ENCODE assay signal across 22 mouse cellular contexts in genomic region chr15:85519438-85519837, GRCm38 (mm10). TPM values are rescaled to one million over a fixed set of nuclear protein-coding genes. Genes with fewer than 3 reads are reported as not detected.
A peak's percentile ranks its signal among the peaks of the same experiment; 100 is the strongest.
DNase-seq lines count a peak whose midpoint lies in the region; ATAC-seq and TF ChIP-seq lines count a peak whose summit lies in the region.
"Had no signal": no experiment of that assay in that cellular context is flagged by ENCODE, and none has a peak within 500 bp of the region (broad histone marks: within the 10 kb centered on the region; RNA-seq: fewer than 3 reads in every experiment).

No protein-coding gene starts in this region.

- 49% methylated on average over 4 of the region's 4 CpGs for WGBS in intestine, embryonic 14.5 days
- WGBS in intestine, postnatal 0 days = 47% methylated on average over 4 of the region's 4 CpGs
- 44% methylated on average over 4 of the region's 4 CpGs for WGBS in lung, embryonic 16.5 days
- 54% methylated on average over 4 of the region's 4 CpGs for WGBS in lung, adult 2 months
- WGBS in embryonic facial prominence, embryonic 11.5 days = 51% methylated on average over 4 of the region's 4 CpGs
- 56% methylated on average over 4 of the region's 4 CpGs for WGBS in limb, embryonic 14.5 days
- WGBS in neural tube, embryonic 15.5 days = 66% methylated on average over 4 of the region's 4 CpGs

- H3K4me1 ChIP-seq in intestine, embryonic 14.5 days (replicated peaks; ENCODE audit: control insufficient read depth, insufficient read depth, low read length) = peaks cover 12% of the 10 kb centered on the region
- 0 out of 2 replicates have a peak, but pooled peaks cover 6% of the 10 kb centered on the region for H3K4me1 ChIP-seq in intestine, postnatal 0 days (replicated peaks; ENCODE audit: control insufficient read depth, insufficient read depth, low read length)
- H3K4me1 ChIP-seq in lung, embryonic 16.5 days (replicated peaks; ENCODE audit: control insufficient read depth, insufficient read depth, low read length) = peaks cover 18% of the 10 kb centered on the region
- H3K4me1 ChIP-seq in lung, adult 2 months (ENCODE audit: control insufficient read depth, insufficient read depth, low read length) = peaks cover 4% of the 10 kb centered on the region; the same call in 1 of the 2 replicates
- H3K4me1 ChIP-seq in embryonic facial prominence, embryonic 11.5 days (ENCODE audit: control insufficient read depth, insufficient read depth, low read length) = peaks cover 4% of the 10 kb centered on the region
- peaks cover 13% of the 10 kb centered on the region for H3K4me1 ChIP-seq in limb, embryonic 14.5 days (ENCODE audit: control insufficient read depth, insufficient read depth, low read length)
- peaks cover 14% of the 10 kb centered on the region for H3K4me1 ChIP-seq in neural tube, embryonic 15.5 days

- H3K4me3 ChIP-seq in intestine, embryonic 14.5 days (ENCODE audit: low read depth, low read length) = no peak overlapping the region
- no peak overlapping the region for H3K4me3 ChIP-seq in intestine, postnatal 0 days (ENCODE audit: low read depth, low read length)
- H3K4me3 ChIP-seq in lung, embryonic 16.5 days (ENCODE audit: low read length) = no peak overlapping the region
- H3K4me3 ChIP-seq in lung, adult 2 months (replicated peaks; ENCODE audit: extremely low read depth, low read depth, low read length) = no peak overlapping the region
- no peak overlapping the region for H3K4me3 ChIP-seq in embryonic facial prominence, embryonic 11.5 days (ENCODE audit: low read depth, low read length)
- H3K4me3 ChIP-seq in limb, embryonic 14.5 days (replicated peaks; ENCODE audit: low read length) = no peak overlapping the region
- no peak overlapping the region for H3K4me3 ChIP-seq in neural tube, embryonic 15.5 days (replicated peaks)
- H3K4me3 ChIP-seq: embryonic facial prominence, embryonic 13.5 days; left cerebral cortex, adult 2 months; liver, embryonic 13.5 days had no signal

- no peak for TF ChIP-seq CTCF in intestine, postnatal 0 days (IDR thresholded peaks at IDR 0.05; ENCODE audit: low read depth)
- TF ChIP-seq CTCF in lung, adult 2 months (IDR thresholded peaks at IDR 0.05; ENCODE audit: insufficient read depth, low read length) = no peak

- no peak for DNase-seq in intestine, embryonic 14.5 days (ENCODE audit: low spot score)
- DNase-seq in lung, adult 2 months = no peak
- peak; percentile 59 for DNase-seq in embryonic facial prominence, embryonic 11.5 days (ENCODE audit: low spot score)
- peak; percentile 47 for DNase-seq in limb, embryonic 14.5 days (ENCODE audit: low spot score)
- DNase-seq: adrenal gland, postnatal 25 days; cerebellum, adult 11 months; cerebellum, postnatal 25 days; kidney, postnatal 25 days; liver, embryonic 13.5 days; thymus, adult 18-20 months; thymus, postnatal 4 days had no signal

- TF ChIP-seq POLR2A in lung, adult 2 months (IDR thresholded peaks at IDR 0.05; ENCODE audit: borderline replicate concordance, extremely low read depth, low read depth, low read length) = no peak
- no peak for TF ChIP-seq POLR2A in limb, embryonic 14.5 days (IDR thresholded peaks at IDR 0.05; ENCODE audit: borderline replicate concordance, extremely low read depth, insufficient read depth, insufficient read length)

- ATAC-seq in intestine, embryonic 14.5 days (replicated peaks; ENCODE audit: low FRiP score, low TSS enrichment, low read depth) = peak; percentile 70; the same call in 1 of the 2 replicates
- no peak for ATAC-seq in intestine, postnatal 0 days
- peak; percentile 84 for ATAC-seq in lung, embryonic 16.5 days (ENCODE audit: low read depth)
- ATAC-seq in embryonic facial prominence, embryonic 11.5 days (replicated peaks; ENCODE audit: insufficient number of reproducible peaks, low FRiP score, low TSS enrichment, low read depth) = no peak; the same call in 1 of the 2 replicates
- ATAC-seq in limb, embryonic 14.5 days (ENCODE audit: low FRiP score, low read depth) = no peak
- no peak for ATAC-seq in neural tube, embryonic 15.5 days (ENCODE audit: low FRiP score)
- ATAC-seq: forebrain, embryonic 16.5 days had no signal

- no peak overlapping the region for H3K9ac ChIP-seq in intestine, embryonic 14.5 days (ENCODE audit: low read length)
- H3K9ac ChIP-seq in intestine, postnatal 0 days (ENCODE audit: low read depth, low read length) = no peak overlapping the region
- no peak overlapping the region for H3K9ac ChIP-seq in lung, embryonic 16.5 days (ENCODE audit: low read length)
- no peak overlapping the region for H3K9ac ChIP-seq in embryonic facial prominence, embryonic 11.5 days (replicated peaks; ENCODE audit: low read length)
- no peak overlapping the region for H3K9ac ChIP-seq in limb, embryonic 14.5 days (ENCODE audit: low read depth, low read length, severe bottlenecking)
- H3K9ac ChIP-seq in neural tube, embryonic 15.5 days (replicated peaks) = no peak overlapping the region
- H3K9ac ChIP-seq: embryonic facial prominence, embryonic 13.5 days; liver, embryonic 13.5 days had no signal

- no peaks in the 10 kb centered on the region for H3K36me3 ChIP-seq in intestine, embryonic 14.5 days (ENCODE audit: control insufficient read depth, insufficient read depth, low read length)
- no peaks in the 10 kb centered on the region for H3K36me3 ChIP-seq in intestine, postnatal 0 days (ENCODE audit: control insufficient read depth, insufficient read depth)
- H3K36me3 ChIP-seq in lung, embryonic 16.5 days (ENCODE audit: control insufficient read depth, insufficient read depth, low read length) = no peaks in the 10 kb centered on the region
- H3K36me3 ChIP-seq in embryonic facial prominence, embryonic 11.5 days (replicated peaks; ENCODE audit: control insufficient read depth, insufficient read depth, low read depth, low read length) = no peaks in the 10 kb centered on the region
- no peaks in the 10 kb centered on the region for H3K36me3 ChIP-seq in limb, embryonic 14.5 days (ENCODE audit: control insufficient read depth, insufficient read depth, low read length)
- no peaks in the 10 kb centered on the region for H3K36me3 ChIP-seq in neural tube, embryonic 15.5 days
- H3K36me3 ChIP-seq: embryonic facial prominence, embryonic 13.5 days; liver, embryonic 13.5 days had no signal

- no peaks in the 10 kb centered on the region for H3K27me3 ChIP-seq in intestine, embryonic 14.5 days (replicated peaks; ENCODE audit: control insufficient read depth, insufficient read depth, low read length)
- H3K27me3 ChIP-seq in intestine, postnatal 0 days (replicated peaks; ENCODE audit: control insufficient read depth, insufficient read depth, low read length) = no peaks in the 10 kb centered on the region
- H3K27me3 ChIP-seq in lung, embryonic 16.5 days (ENCODE audit: control insufficient read depth, insufficient read depth, low read depth, low read length) = no peaks in the 10 kb centered on the region
- no peaks in the 10 kb centered on the region for H3K27me3 ChIP-seq in embryonic facial prominence, embryonic 11.5 days (ENCODE audit: control insufficient read depth, insufficient read depth, low read length)
- H3K27me3 ChIP-seq in limb, embryonic 14.5 days (ENCODE audit: control insufficient read depth, insufficient read depth, low read length) = no peaks in the 10 kb centered on the region
- H3K27me3 ChIP-seq in neural tube, embryonic 15.5 days (replicated peaks) = no peaks in the 10 kb centered on the region

- no peak overlapping the region for H3K27ac ChIP-seq in intestine, embryonic 14.5 days (ENCODE audit: low read depth)
- no peak overlapping the region for H3K27ac ChIP-seq in intestine, postnatal 0 days (ENCODE audit: low read depth, low read length)
- H3K27ac ChIP-seq in lung, embryonic 16.5 days (ENCODE audit: low read length) = peak overlapping the region; percentile 86
- H3K27ac ChIP-seq in embryonic facial prominence, embryonic 11.5 days (replicated peaks; ENCODE audit: low read depth, low read length) = no peak overlapping the region
- no peak overlapping the region for H3K27ac ChIP-seq in limb, embryonic 14.5 days (replicated peaks; ENCODE audit: low read depth, low read length)
- H3K27ac ChIP-seq in neural tube, embryonic 15.5 days (replicated peaks) = no peak overlapping the region
- H3K27ac ChIP-seq: embryonic facial prominence, embryonic 13.5 days; left cerebral cortex, adult 2 months; liver, embryonic 13.5 days had no signal

- H3K9me3 ChIP-seq in intestine, embryonic 14.5 days (ENCODE audit: control insufficient read depth, low read length) = no peaks in the 10 kb centered on the region
- no peaks in the 10 kb centered on the region for H3K9me3 ChIP-seq in intestine, postnatal 0 days (ENCODE audit: control insufficient read depth)
- H3K9me3 ChIP-seq in lung, embryonic 16.5 days (ENCODE audit: control insufficient read depth, low read length) = no peaks in the 10 kb centered on the region
- H3K9me3 ChIP-seq in embryonic facial prominence, embryonic 11.5 days (replicated peaks; ENCODE audit: control insufficient read depth, low read length) = no peaks in the 10 kb centered on the region
- H3K9me3 ChIP-seq in limb, embryonic 14.5 days (ENCODE audit: control insufficient read depth, low read length) = no peaks in the 10 kb centered on the region
- H3K9me3 ChIP-seq in neural tube, embryonic 15.5 days (replicated peaks) = no peaks in the 10 kb centered on the region
- H3K9me3 ChIP-seq: embryonic facial prominence, embryonic 13.5 days; liver, embryonic 13.5 days had no signal

- no peak overlapping the region for H3K4me2 ChIP-seq in intestine, embryonic 14.5 days (ENCODE audit: low read length)
- H3K4me2 ChIP-seq in intestine, postnatal 0 days (replicated peaks; ENCODE audit: low read depth) = no peak overlapping the region
- no peak overlapping the region for H3K4me2 ChIP-seq in lung, embryonic 16.5 days (ENCODE audit: low read depth, low read length)
- no peak overlapping the region for H3K4me2 ChIP-seq in embryonic facial prominence, embryonic 11.5 days (ENCODE audit: low read depth, low read length)
- no peak overlapping the region for H3K4me2 ChIP-seq in limb, embryonic 14.5 days (replicated peaks; ENCODE audit: low read depth, low read length, severe bottlenecking)
- no peak overlapping the region for H3K4me2 ChIP-seq in neural tube, embryonic 15.5 days
- H3K4me2 ChIP-seq: embryonic facial prominence, embryonic 13.5 days; liver, embryonic 13.5 days; midbrain, embryonic 11.5 days had no signal

RNA-seq across cellular contexts. Expression of gene 7530416G11Rik, which starts 16.4 kb away (rescaled TPM):
- not detected in 2 replicates for polyA plus RNA-seq in intestine, embryonic 14.5 days (2014; fragmentation: Nextera tagmentation; extraction: Ambion mirVana)
- polyA plus RNA-seq in intestine, postnatal 0 days (2015; fragmentation: Nextera tagmentation; extraction: Ambion mirVana) = not detected in 2 replicates
- polyA plus RNA-seq in lung, embryonic 16.5 days (2015; fragmentation: Nextera tagmentation; extraction: Ambion mirVana) = not detected in 2 replicates
- polyA plus RNA-seq in lung, adult 2 months (2012; rRNA removed) = not detected in 2 replicates
- not detected in 2 replicates for polyA plus RNA-seq in embryonic facial prominence, embryonic 11.5 days (2014; fragmentation: Nextera tagmentation; extraction: Ambion mirVana)
- not detected in 2 replicates for polyA plus RNA-seq in limb, embryonic 14.5 days (2012; rRNA removed)
- polyA plus RNA-seq in limb, embryonic 14.5 days (2014; fragmentation: Nextera tagmentation; extraction: Ambion mirVana) = not detected in 2 replicates
- polyA plus RNA-seq in neural tube, embryonic 15.5 days (2015; fragmentation: Nextera tagmentation; extraction: Ambion mirVana) = not detected in 2 replicates
- polyA plus RNA-seq: embryonic facial prominence, embryonic 13.5 days; forebrain, embryonic 16.5 days; heart, embryonic 16.5 days; hindbrain, embryonic 11.5 days; limb, embryonic 11.5 days; liver, embryonic 13.5 days; midbrain, embryonic 11.5 days; neural tube, embryonic 11.5 days had no signal

Comparison
In these comparisons a context has a peak if more than half of its experiments do, and no peak if none do; other contexts are left out.
1. ATAC-seq: peak in intestine, embryonic 14.5 days (single experiment) and lung, embryonic 16.5 days (single experiment); none in intestine, postnatal 0 days (single experiment), embryonic facial prominence, embryonic 11.5 days (single experiment), limb, embryonic 14.5 days (single experiment) and neural tube, embryonic 15.5 days (single experiment).
2. DNase-seq: peak in embryonic facial prominence, embryonic 11.5 days (single experiment) and limb, embryonic 14.5 days (single experiment); none in intestine, embryonic 14.5 days (single experiment) and lung, adult 2 months (single experiment).